ENCODE assay signal across 7 mouse cellular contexts in the genomic region with DNA sequence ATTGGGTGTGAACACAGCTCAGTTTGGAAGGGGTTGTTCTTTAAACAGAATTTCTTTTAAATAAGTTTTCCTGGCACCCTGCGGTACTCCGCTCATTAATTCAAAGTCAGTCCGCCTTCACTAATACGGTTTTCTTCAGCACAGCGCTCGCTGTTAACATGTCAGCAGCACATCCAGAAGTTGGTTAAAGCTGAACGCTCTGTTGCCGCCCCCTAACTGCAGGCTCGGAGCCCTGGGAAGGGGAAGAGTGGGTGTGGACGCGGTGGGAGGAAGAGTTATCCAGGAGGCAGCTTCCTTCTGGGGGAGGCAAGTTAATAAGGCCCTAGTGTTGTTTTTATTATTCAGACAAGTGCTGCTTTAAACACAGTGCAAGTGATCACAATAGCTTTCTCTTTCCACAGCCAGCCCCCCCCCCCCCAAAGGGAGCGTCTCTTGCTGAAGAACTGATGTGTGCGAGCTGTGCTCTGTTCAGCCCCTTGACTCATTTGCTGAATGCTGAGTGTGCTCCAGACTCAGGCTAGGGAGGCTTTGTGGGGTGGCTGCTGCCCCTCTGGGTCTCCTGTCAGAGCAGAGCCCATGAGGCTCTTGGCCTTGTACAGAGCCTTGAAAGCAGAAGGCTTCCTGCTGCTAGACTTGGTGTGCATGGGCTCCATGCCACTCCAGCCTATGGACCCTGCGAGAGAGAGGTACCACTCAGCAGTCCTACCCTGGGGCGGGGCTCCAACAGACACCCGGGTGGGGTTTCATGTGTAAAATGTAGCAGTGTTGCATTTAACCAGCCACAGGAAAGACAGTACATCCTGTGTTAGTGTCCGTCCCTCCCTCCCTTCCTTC. TPM values are rescaled to one million over a fixed set of nuclear protein-coding genes. Genes with fewer than 3 reads are reported as not detected.
DNase-seq lines count a peak whose midpoint lies in the region; ATAC-seq and TF ChIP-seq lines count a peak whose summit lies in the region.

No protein-coding gene starts in this region.

- no peaks in the 10 kb centered on the region for H3K9me3 ChIP-seq in lung, embryonic 14.5 days (ENCODE audit: low read depth, low read length)
- no peaks in the 10 kb centered on the region for H3K9me3 ChIP-seq in forebrain, embryonic 11.5 days (ENCODE audit: control insufficient read depth, low read length)
- no peaks in the 10 kb centered on the region for H3K9me3 ChIP-seq in hindbrain, postnatal 0 days (ENCODE audit: low read length)

- TF ChIP-seq CTCF in lung, embryonic 14.5 days (IDR thresholded peaks at IDR 0.05; ENCODE audit: low read depth) = peak; percentile 34; the same call in 1 of the 2 replicates
- TF ChIP-seq CTCF in hindbrain, postnatal 0 days (IDR thresholded peaks at IDR 0.05; ENCODE audit: low read depth) = peak; percentile 26; the same call in 1 of the 2 replicates

- no peak overlapping the region for H3K4me3 ChIP-seq in lung, embryonic 14.5 days (ENCODE audit: low read depth, low read length)
- H3K4me3 ChIP-seq in forebrain, embryonic 11.5 days (ENCODE audit: low read depth, low read length) = no peak overlapping the region
- no peak overlapping the region for H3K4me3 ChIP-seq in hindbrain, postnatal 0 days (ENCODE audit: low read length)

- peak overlapping the region; percentile 26; the same call in 1 of the 2 replicates for H3K9ac ChIP-seq in lung, embryonic 14.5 days
- peak overlapping the region; percentile 27; the same call in 1 of the 2 replicates for H3K9ac ChIP-seq in forebrain, embryonic 11.5 days (ENCODE audit: low read length)
- no peak overlapping the region for H3K9ac ChIP-seq in hindbrain, postnatal 0 days (replicated peaks; ENCODE audit: low read length)

- peaks cover 11% of the 10 kb centered on the region for H3K4me1 ChIP-seq in lung, embryonic 14.5 days (ENCODE audit: insufficient read depth)
- peaks cover 11% of the 10 kb centered on the region for H3K4me1 ChIP-seq in forebrain, embryonic 11.5 days (replicated peaks; ENCODE audit: control insufficient read depth, insufficient read depth, low read length)
- H3K4me1 ChIP-seq in hindbrain, postnatal 0 days (ENCODE audit: insufficient read depth, low read length) = peaks cover 16% of the 10 kb centered on the region

- peaks cover 25% of the 10 kb centered on the region for H3K36me3 ChIP-seq in lung, embryonic 14.5 days (ENCODE audit: insufficient read depth)
- no peaks in the 10 kb centered on the region for H3K36me3 ChIP-seq in forebrain, embryonic 11.5 days (ENCODE audit: control insufficient read depth, insufficient read depth, low read length)
- H3K36me3 ChIP-seq in hindbrain, postnatal 0 days (ENCODE audit: insufficient read depth, low read length) = no peaks in the 10 kb centered on the region

- 27% methylated on average over 17 of the region's 17 CpGs for WGBS in lung, embryonic 14.5 days
- WGBS in forebrain, embryonic 11.5 days = 28% methylated on average over 17 of the region's 17 CpGs
- WGBS in hindbrain, postnatal 0 days = 24% methylated on average over 17 of the region's 17 CpGs

- H3K4me2 ChIP-seq in lung, embryonic 14.5 days = peak overlapping the region; percentile 42
- no peak overlapping the region for H3K4me2 ChIP-seq in forebrain, embryonic 11.5 days (ENCODE audit: low read depth, low read length, severe bottlenecking)
- no peak overlapping the region for H3K4me2 ChIP-seq in hindbrain, postnatal 0 days (ENCODE audit: low read depth, low read length)

- peak; percentile 71 for DNase-seq in lung, embryonic 14.5 days
- DNase-seq in lung, adult 18-20 months = no peak
- peak; percentile 62 for DNase-seq in forebrain, embryonic 11.5 days (ENCODE audit: low spot score)
- no peak for DNase-seq in hindbrain, postnatal 0 days (ENCODE audit: low spot score)
- DNase-seq in retina, embryonic 14.5 days (ENCODE audit: low spot score) = peak; percentile 55
- DNase-seq in thymus, postnatal 4 days = no peak
- no peak for DNase-seq in frontal cortex, postnatal 10 days (ENCODE audit: low spot score in 2 of 2)

- H3K27ac ChIP-seq in lung, embryonic 14.5 days (ENCODE audit: low read depth) = peak overlapping the region; percentile 28
- H3K27ac ChIP-seq in forebrain, embryonic 11.5 days (ENCODE audit: low read depth, low read length) = peak overlapping the region; percentile 31; the same call in 1 of the 2 replicates
- H3K27ac ChIP-seq in hindbrain, postnatal 0 days = no peak overlapping the region

- no peak for ATAC-seq in lung, embryonic 14.5 days (ENCODE audit: insufficient read depth)
- ATAC-seq in forebrain, embryonic 11.5 days (replicated peaks; ENCODE audit: low FRiP score) = peak; percentile 49; the same call in 1 of the 2 replicates
- no peak for ATAC-seq in hindbrain, postnatal 0 days

- no peaks in the 10 kb centered on the region for H3K27me3 ChIP-seq in lung, embryonic 14.5 days (ENCODE audit: insufficient read depth, low read length)
- H3K27me3 ChIP-seq in forebrain, embryonic 11.5 days (ENCODE audit: control insufficient read depth, insufficient read depth, low read length) = no peaks in the 10 kb centered on the region
- no peaks in the 10 kb centered on the region for H3K27me3 ChIP-seq in hindbrain, postnatal 0 days (ENCODE audit: insufficient read depth, low read length)

RNA-seq across cellular contexts. Expression of gene Sec14l1, which starts 20.7 kb away (rescaled TPM):
- 44.3 and 46.2 TPM in 2 replicates for polyA plus RNA-seq in lung, embryonic 14.5 days (2014; fragmentation: Nextera tagmentation; extraction: Ambion mirVana)
- polyA plus RNA-seq in forebrain, embryonic 11.5 days (2014; fragmentation: Nextera tagmentation; extraction: Ambion mirVana) = 36.8 and 40.6 TPM in 2 replicates
- 69.1 and 74.1 TPM in 2 replicates for total RNA-seq in hindbrain, postnatal 0 days (2014; rRNA removed)
- 47.0 and 47.3 TPM in 2 replicates for polyA plus RNA-seq in hindbrain, postnatal 0 days (2015; fragmentation: Nextera tagmentation; extraction: Ambion mirVana)

Comparison
In these comparisons a context has a peak if more than half of its experiments do, and no peak if none do; other contexts are left out.
1. DNase-seq: peak in lung, embryonic 14.5 days (single experiment), forebrain, embryonic 11.5 days (single experiment) and retina, embryonic 14.5 days (single experiment); none in lung, adult 18-20 months (0 of 2), hindbrain, postnatal 0 days (single experiment), thymus, postnatal 4 days (single experiment) and frontal cortex, postnatal 10 days (0 of 2).